Mouse (Mus musculus): ENCODE results near the gene Ccl17. TPM values are rescaled to one million over a fixed set of nuclear protein-coding genes. Genes with fewer than 3 reads are reported as not detected.
A peak's percentile ranks its signal among the peaks of the same experiment; 100 is the strongest.

The Ccl17 gene
- polyA plus RNA-seq, 1 experiment from 2014 or later = 0.30 TPM

DNA sequence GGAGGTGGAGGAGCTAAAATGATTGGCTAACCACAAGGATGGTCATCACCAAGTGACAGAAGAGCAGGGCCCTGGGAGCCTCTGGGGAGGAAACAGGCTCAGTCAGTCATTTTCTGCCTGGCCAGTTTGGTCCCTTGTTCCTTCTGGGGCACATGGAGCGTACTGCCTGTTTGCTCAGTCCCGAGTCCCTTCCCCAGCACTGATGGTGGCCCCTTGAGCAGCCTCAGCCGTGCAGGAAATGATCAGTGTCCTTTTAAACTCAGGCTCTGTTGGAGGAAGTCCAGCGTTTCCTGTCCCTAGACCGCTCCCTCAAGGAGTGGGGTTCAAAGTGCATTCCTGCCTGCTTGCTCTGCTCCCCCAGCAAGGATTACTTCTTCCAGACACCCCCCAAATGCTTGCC, 31.8 kb upstream of the Ccl17 start:
- H3K27ac ChIP-seq (ENCODE audit: low read length) = peak overlapping the region; percentile 77
- no peak overlapping the region for H3K4me3 ChIP-seq (replicated peaks; ENCODE audit: low read length)
- no peak overlapping the region for H3K4me2 ChIP-seq (ENCODE audit: low read depth, low read length)
- H3K9me3 ChIP-seq (replicated peaks; ENCODE audit: control insufficient read depth, low read length) = no peaks in the 10 kb centered on the region
- H3K27me3 ChIP-seq (ENCODE audit: control insufficient read depth, insufficient read depth, low read length) = peaks cover 3% of the 10 kb centered on the region; the same call in 1 of the 2 replicates
- no peaks in the 10 kb centered on the region for H3K36me3 ChIP-seq (ENCODE audit: control insufficient read depth, insufficient read depth, low read length)
- no peak overlapping the region for H3K9ac ChIP-seq (ENCODE audit: low read length)
- 19% methylated on average over 5 of the region's 5 CpGs for WGBS
- ATAC-seq (ENCODE audit: insufficient read depth, low FRiP score) = peak; percentile 78
- H3K4me1 ChIP-seq (ENCODE audit: control insufficient read depth, insufficient read depth, low read length) = peaks cover 23% of the 10 kb centered on the region

DNA sequence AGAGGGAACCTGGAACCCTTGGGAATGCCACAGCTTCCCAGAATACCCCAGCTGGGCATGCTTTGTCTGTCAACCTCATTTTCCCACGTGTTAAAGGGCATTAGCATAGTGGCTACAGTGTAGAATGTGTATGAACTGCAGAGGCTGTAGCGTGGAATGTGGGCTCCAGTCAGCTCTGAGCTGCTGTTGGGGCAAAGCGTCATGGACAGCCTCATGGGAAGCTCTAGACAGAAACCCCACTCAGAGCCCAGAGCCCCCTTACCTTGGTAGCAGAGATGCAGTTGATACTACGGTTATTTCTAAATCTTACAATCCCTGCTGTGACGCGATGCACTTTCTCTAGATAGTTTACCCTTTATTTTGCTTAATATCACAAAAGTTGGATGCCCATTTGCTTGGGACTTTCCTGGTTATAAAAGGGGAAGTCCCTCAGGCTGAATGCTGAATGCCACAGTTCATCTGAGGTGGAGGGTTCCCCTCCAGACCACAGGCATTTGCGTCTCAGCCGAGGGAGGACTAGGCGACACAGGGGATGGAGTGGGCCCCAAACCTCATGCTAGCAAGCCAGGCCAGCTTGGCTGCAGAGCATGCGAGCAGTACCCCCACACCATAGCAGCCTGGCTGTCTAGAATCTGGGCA, 31.2 kb upstream of the Ccl17 start:
- H3K9me3 ChIP-seq (replicated peaks; ENCODE audit: control insufficient read depth, low read length) = no peaks in the 10 kb centered on the region
- no peak overlapping the region for H3K9ac ChIP-seq (ENCODE audit: low read length)
- WGBS = 62% methylated on average over 10 of the region's 10 CpGs
- H3K27me3 ChIP-seq (ENCODE audit: control insufficient read depth, insufficient read depth, low read length) = no peaks in the 10 kb centered on the region
- H3K4me3 ChIP-seq (replicated peaks; ENCODE audit: low read length) = no peak overlapping the region
- peak overlapping the region; percentile 77 for H3K27ac ChIP-seq (ENCODE audit: low read length)
- H3K4me2 ChIP-seq (ENCODE audit: low read depth, low read length) = no peak overlapping the region
- H3K4me1 ChIP-seq (ENCODE audit: control insufficient read depth, insufficient read depth, low read length) = peaks cover 23% of the 10 kb centered on the region
- no peaks in the 10 kb centered on the region for H3K36me3 ChIP-seq (ENCODE audit: control insufficient read depth, insufficient read depth, low read length)
- no peak for ATAC-seq (ENCODE audit: insufficient read depth, low FRiP score)

DNA sequence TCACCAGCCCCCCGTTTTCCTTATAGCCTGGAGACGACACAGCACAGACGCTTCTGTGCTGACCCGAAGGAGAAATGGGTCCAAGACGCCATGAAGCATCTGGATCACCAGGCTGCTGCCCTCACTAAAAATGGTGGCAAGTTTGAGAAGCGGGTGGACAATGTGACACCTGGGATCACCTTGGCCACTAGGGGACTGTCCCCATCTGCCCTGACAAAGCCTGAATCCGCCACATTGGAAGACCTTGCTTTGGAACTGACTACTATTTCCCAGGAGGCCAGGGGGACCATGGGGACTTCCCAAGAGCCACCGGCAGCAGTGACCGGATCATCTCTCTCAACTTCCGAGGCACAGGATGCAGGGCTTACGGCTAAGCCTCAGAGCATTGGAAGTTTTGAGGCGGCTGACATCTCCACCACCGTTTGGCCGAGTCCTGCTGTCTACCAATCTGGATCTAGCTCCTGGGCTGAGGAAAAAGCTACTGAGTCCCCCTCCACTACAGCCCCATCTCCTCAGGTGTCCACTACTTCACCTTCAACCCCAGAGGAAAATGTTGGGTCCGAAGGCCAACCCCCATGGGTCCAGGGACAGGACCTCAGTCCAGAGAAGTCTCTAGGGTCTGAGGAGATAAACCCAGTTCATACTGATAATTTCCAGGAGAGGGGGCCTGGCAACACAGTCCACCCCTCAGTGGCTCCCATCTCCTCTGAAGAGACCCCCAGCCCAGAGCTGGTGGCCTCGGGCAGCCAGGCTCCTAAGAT, 30.5 kb upstream of the Ccl17 start:
- H3K4me3 ChIP-seq (replicated peaks; ENCODE audit: low read length) = no peak overlapping the region
- H3K27ac ChIP-seq (ENCODE audit: low read length) = no peak overlapping the region
- peaks cover 23% of the 10 kb centered on the region for H3K4me1 ChIP-seq (ENCODE audit: control insufficient read depth, insufficient read depth, low read length)
- H3K4me2 ChIP-seq (ENCODE audit: low read depth, low read length) = no peak overlapping the region
- H3K9ac ChIP-seq (ENCODE audit: low read length) = no peak overlapping the region
- H3K27me3 ChIP-seq (ENCODE audit: control insufficient read depth, insufficient read depth, low read length) = no peaks in the 10 kb centered on the region
- WGBS = 89% methylated on average over 16 of the region's 16 CpGs
- ATAC-seq (ENCODE audit: insufficient read depth, low FRiP score) = no peak
- no peaks in the 10 kb centered on the region for H3K36me3 ChIP-seq (ENCODE audit: control insufficient read depth, insufficient read depth, low read length)
- no peaks in the 10 kb centered on the region for H3K9me3 ChIP-seq (replicated peaks; ENCODE audit: control insufficient read depth, low read length)

DNA sequence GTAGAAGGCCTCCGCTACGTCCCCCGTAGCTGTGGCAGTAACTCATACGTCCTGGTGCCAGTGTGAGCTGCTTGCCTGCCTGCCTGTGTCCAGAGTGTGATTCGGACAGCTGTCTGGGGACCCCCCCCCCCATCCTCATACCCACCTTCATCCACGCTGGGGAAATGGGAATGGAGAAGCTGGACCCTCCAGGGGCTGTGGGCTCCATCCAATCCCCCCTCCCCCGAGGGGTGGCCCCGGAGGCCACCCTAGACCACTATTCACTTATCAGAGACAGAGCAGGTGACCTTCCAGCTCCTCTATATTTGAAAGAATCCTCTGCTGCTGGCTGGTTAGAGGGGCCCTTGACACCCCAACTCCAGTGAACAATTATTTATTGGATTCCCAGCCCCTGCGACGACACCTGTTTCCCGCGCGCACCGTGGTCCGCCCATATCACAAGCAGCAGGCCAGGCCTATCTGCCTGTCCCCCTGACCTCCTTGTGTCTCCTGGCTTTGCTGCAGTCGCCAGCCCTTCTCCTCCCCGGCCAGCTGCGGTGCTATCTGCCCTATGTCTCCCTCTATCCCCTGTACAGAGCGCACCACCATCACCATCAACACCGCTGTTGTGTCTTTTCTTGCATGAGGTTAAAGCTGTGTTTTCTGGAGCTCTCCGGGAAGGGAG, 29.6 kb upstream of the Ccl17 start:
- Histone ChIP-seq H3K27me3 (ENCODE audit: control insufficient read depth, insufficient read depth, low read length) (no peaks in the 10 kb centered on the region), H3K4me2 (ENCODE audit: low read depth, low read length) (no peak overlapping the region), H3K9me3 (replicated peaks; ENCODE audit: control insufficient read depth, low read length) (no peaks in the 10 kb centered on the region), H3K4me1 (ENCODE audit: control insufficient read depth, insufficient read depth, low read length) (peaks cover 27% of the 10 kb centered on the region), H3K9ac (ENCODE audit: low read length) (no peak overlapping the region), H3K36me3 (ENCODE audit: control insufficient read depth, insufficient read depth, low read length) (no peaks in the 10 kb centered on the region), H3K4me3 (replicated peaks; ENCODE audit: low read length) (no peak overlapping the region), H3K27ac (ENCODE audit: low read length) (peak overlapping the region; percentile 12; the same call in 1 of the 2 replicates)
- no peak for ATAC-seq (ENCODE audit: insufficient read depth, low FRiP score)
- WGBS = 82% methylated on average over 21 of the region's 21 CpGs

DNA sequence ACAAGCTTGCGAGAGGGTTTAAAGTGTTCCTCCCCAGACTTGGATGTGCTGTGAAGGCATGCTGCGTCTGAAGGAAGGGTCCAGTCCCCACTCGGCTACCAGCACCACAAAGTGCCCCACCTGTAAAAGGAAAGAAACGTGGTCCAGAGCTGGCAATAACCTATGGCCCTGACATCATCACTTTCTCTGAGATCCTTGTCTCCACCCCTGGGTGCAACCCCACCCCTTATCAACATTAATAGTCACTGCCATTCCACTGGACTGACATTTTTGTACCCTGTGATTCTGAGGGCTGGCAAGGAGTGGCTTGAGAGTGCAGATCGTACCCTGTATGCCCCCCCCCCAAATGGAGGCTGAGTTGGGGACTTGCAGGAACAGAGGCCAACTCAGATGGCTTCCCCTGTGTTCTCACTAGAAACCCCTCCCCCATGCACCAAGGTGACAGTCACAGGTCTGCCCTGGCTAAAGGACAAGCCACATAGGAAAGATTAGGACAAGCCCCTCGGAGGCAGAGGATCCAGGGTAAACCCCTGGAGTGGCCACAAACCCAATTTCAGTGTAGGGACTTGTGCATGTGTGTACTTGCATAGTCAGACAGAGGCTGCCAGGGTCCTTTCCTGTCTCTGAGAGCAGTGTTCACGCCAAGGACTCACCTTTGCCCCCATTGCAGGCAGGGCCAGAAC, 29.0 kb upstream of the Ccl17 start:
- 0 out of 2 replicates have a peak, but pooled peaks have one; percentile 18 for ATAC-seq (ENCODE audit: insufficient read depth, low FRiP score)
- no peaks in the 10 kb centered on the region for H3K27me3 ChIP-seq (ENCODE audit: control insufficient read depth, insufficient read depth, low read length)
- 52% methylated on average over 7 of the region's 7 CpGs for WGBS

DNA sequence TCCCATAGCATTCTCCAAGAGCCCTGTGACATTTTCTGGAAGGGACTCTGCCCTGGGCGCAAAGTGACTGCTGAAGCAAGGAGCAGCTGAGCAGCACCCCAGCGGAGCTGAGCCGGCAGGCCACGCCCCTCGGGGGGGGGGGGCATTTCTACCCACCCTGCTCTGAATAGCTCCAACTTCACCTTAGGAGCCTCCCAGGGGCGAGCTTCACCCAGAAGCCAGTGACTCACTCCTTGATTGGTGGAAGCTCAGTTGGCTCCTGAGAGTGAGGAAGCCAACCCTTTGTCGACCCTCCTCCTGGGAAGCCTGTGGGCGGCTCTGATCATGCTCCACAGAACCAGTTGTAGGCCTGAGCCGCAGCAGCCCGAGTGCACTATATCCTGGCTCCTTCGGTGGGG, 28.4 kb upstream of the Ccl17 start:
- H3K36me3 ChIP-seq (ENCODE audit: control insufficient read depth, insufficient read depth, low read length) = no peaks in the 10 kb centered on the region
- ATAC-seq (ENCODE audit: insufficient read depth, low FRiP score) = peak; percentile 78
- H3K27me3 ChIP-seq (ENCODE audit: control insufficient read depth, insufficient read depth, low read length) = no peaks in the 10 kb centered on the region
- no peaks in the 10 kb centered on the region for H3K9me3 ChIP-seq (replicated peaks; ENCODE audit: control insufficient read depth, low read length)
- H3K27ac ChIP-seq (ENCODE audit: low read length) = peak overlapping the region; percentile 38
- no peak overlapping the region for H3K4me3 ChIP-seq (replicated peaks; ENCODE audit: low read length)
- H3K9ac ChIP-seq (ENCODE audit: low read length) = no peak overlapping the region
- WGBS = 12% methylated on average over 11 of the region's 11 CpGs
- H3K4me2 ChIP-seq (ENCODE audit: low read depth, low read length) = peak overlapping the region; percentile 33
- H3K4me1 ChIP-seq (ENCODE audit: control insufficient read depth, insufficient read depth, low read length) = peaks cover 28% of the 10 kb centered on the region

More for the DNA sequence above, 29.0 kb upstream of the Ccl17 start:
- Histone ChIP-seq H3K9ac (ENCODE audit: low read length) (no peak overlapping the region), H3K9me3 (replicated peaks; ENCODE audit: control insufficient read depth, low read length) (no peaks in the 10 kb centered on the region), H3K4me3 (replicated peaks; ENCODE audit: low read length) (no peak overlapping the region), H3K4me1 (ENCODE audit: control insufficient read depth, insufficient read depth, low read length) (peaks cover 28% of the 10 kb centered on the region), H3K36me3 (ENCODE audit: control insufficient read depth, insufficient read depth, low read length) (no peaks in the 10 kb centered on the region), H3K4me2 (ENCODE audit: low read depth, low read length) (peak overlapping the region; percentile 33), H3K27ac (ENCODE audit: low read length) (peak overlapping the region; percentile 38; the same call in 1 of the 2 replicates)

DNA sequence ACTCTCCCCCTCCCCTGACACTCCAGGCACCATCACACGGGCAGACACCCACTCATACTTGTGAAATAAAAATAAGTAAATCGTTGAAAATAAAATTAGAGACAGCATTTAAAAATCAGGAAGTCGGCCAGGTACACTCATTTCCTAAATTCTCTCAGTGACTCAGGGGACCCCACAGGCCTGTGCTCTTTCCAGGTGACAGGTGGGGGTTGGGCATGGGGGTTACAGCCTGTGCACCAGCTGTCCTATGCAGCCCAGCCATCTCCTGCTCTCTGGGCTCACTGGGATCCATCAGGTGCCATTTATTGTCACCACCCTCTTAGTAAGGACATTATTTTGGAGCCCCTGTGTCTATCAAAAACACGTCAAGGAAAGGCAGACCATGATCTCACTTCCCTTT, 26.4 kb upstream of the Ccl17 start:
- no peak overlapping the region for H3K9ac ChIP-seq (ENCODE audit: low read length)
- ATAC-seq (ENCODE audit: insufficient read depth, low FRiP score) = no peak
- no peaks in the 10 kb centered on the region for H3K27me3 ChIP-seq (ENCODE audit: control insufficient read depth, insufficient read depth, low read length)
- H3K4me3 ChIP-seq (replicated peaks; ENCODE audit: low read length) = no peak overlapping the region
- H3K9me3 ChIP-seq (replicated peaks; ENCODE audit: control insufficient read depth, low read length) = no peaks in the 10 kb centered on the region
- no peak overlapping the region for H3K4me2 ChIP-seq (ENCODE audit: low read depth, low read length)
- H3K4me1 ChIP-seq (ENCODE audit: control insufficient read depth, insufficient read depth, low read length) = peaks cover 28% of the 10 kb centered on the region
- 69% methylated on average over 4 of the region's 4 CpGs for WGBS
- no peak overlapping the region for H3K27ac ChIP-seq (ENCODE audit: low read length)
- no peaks in the 10 kb centered on the region for H3K36me3 ChIP-seq (ENCODE audit: control insufficient read depth, insufficient read depth, low read length)

DNA sequence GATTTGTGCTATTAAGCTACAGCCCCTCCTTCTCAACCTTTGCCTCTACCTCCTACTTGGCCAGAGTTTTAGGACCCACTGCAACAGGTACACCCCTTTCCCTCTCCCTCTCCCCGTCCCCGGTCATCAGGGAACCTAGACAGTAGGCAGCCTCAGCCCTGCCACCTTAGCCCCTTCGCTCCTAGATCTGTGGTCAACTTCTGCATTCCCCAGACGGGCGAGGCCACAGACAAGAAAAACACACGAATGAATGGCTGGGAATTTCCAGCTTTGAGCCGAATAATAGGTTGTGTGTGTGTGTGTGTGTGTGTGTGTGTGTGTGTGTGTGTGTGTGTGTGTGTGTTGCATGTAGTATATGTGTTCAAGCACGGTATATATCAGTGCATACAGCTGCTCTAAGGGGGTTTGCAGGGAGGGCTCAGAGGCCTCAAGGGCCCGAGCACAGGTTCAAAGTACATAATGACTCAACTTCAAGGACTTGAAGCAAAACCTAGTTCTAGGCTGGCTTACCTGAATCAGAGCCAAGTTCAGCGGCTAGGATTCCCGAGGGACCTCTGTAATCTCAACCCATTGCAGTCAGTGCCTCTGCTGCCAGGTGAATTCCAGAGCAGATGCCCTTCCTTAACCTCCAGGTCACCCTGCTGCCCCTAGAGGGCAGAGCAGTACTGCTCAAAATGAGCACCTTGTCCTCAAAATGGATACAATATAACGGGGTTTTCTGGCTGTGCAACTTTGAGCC, 24.8 kb upstream of the Ccl17 start:
- Histone ChIP-seq H3K9ac (ENCODE audit: low read length) (no peak overlapping the region), H3K4me2 (ENCODE audit: low read depth, low read length) (no peak overlapping the region), H3K36me3 (ENCODE audit: control insufficient read depth, insufficient read depth, low read length) (no peaks in the 10 kb centered on the region), H3K27me3 (ENCODE audit: control insufficient read depth, insufficient read depth, low read length) (no peaks in the 10 kb centered on the region), H3K4me3 (replicated peaks; ENCODE audit: low read length) (no peak overlapping the region), H3K9me3 (replicated peaks; ENCODE audit: control insufficient read depth, low read length) (no peaks in the 10 kb centered on the region), H3K27ac (ENCODE audit: low read length) (peak overlapping the region; percentile 71), H3K4me1 (ENCODE audit: control insufficient read depth, insufficient read depth, low read length) (peaks cover 24% of the 10 kb centered on the region)
- 44% methylated on average over 12 of the region's 12 CpGs for WGBS
- ATAC-seq (ENCODE audit: insufficient read depth, low FRiP score) = peak; percentile 38; the same call in 1 of the 2 replicates
